Comparison of ENCODE assay signal across 8 mouse cellular contexts in genomic region chr17:83214161-83214592, GRCm38 (mm10). TPM values are rescaled to one million over a fixed set of nuclear protein-coding genes. Genes with fewer than 3 reads are reported as not detected.
DNase-seq lines count a peak whose midpoint lies in the region; ATAC-seq and TF ChIP-seq lines count a peak whose summit lies in the region.

No protein-coding gene starts in this region.

- 2% methylated on average over 16 of the region's 16 CpGs for WGBS in lung, adult 2 months
- WGBS in neural tube, embryonic 12.5 days, result 1% methylated on average over 16 of the region's 16 CpGs

- TF ChIP-seq POLR2A in lung, adult 2 months (IDR thresholded peaks at IDR 0.05; ENCODE audit: borderline replicate concordance, extremely low read depth, low read depth, low read length), result no peak

- ATAC-seq in neural tube, embryonic 12.5 days (ENCODE audit: low FRiP score, low read depth), result peak; percentile 57

- peak overlapping the region; percentile 91 for H3K4me2 ChIP-seq in neural tube, embryonic 12.5 days (replicated peaks)

- H3K36me3 ChIP-seq in neural tube, embryonic 12.5 days, result no peaks in the 10 kb centered on the region

- DNase-seq in thymus, postnatal 14 days, result peak; percentile 19
- no peak for DNase-seq in thymus, postnatal 10 days (ENCODE audit: low spot score in 2 of 2)
- peak; percentile 49 to 67 for DNase-seq in cerebellum, postnatal 10 days
- peak; percentile 70 to 71 for DNase-seq in heart, adult 9 months (ENCODE audit: low spot score in 2 of 2)
- DNase-seq in kidney, adult 8-10 months, result peak; percentile 38 to 60
- DNase-seq in lung, adult 2 months, result peak; percentile 48
- DNase-seq in urinary bladder, postnatal 10 days (ENCODE audit: low spot score), result no peak

- H3K4me1 ChIP-seq in lung, adult 2 months (ENCODE audit: control insufficient read depth, insufficient read depth, low read length), result peaks cover 5% of the 10 kb centered on the region; the same call in 1 of the 2 replicates
- H3K4me1 ChIP-seq in neural tube, embryonic 12.5 days, result peaks cover 43% of the 10 kb centered on the region

- no peak for TF ChIP-seq CTCF in lung, adult 2 months (IDR thresholded peaks at IDR 0.05; ENCODE audit: insufficient read depth, low read length)

- H3K9me3 ChIP-seq in neural tube, embryonic 12.5 days, result no peaks in the 10 kb centered on the region

- no peak overlapping the region for H3K27ac ChIP-seq in neural tube, embryonic 12.5 days

- H3K27me3 ChIP-seq in neural tube, embryonic 12.5 days (replicated peaks), result peaks cover 3% of the 10 kb centered on the region; the same call in 1 of the 2 replicates

- peak overlapping the region; percentile 97 for H3K9ac ChIP-seq in neural tube, embryonic 12.5 days

- H3K4me3 ChIP-seq in lung, adult 2 months (replicated peaks; ENCODE audit: extremely low read depth, low read depth, low read length), result peak overlapping the region; percentile 58
- peak overlapping the region; percentile 82 for H3K4me3 ChIP-seq in neural tube, embryonic 12.5 days

RNA-seq across cellular contexts. Expression of gene Pkdcc, which starts 0.9 kb away (rescaled TPM):
- 33.9 and 35.0 TPM in 2 replicates for polyA plus RNA-seq in lung, adult 2 months (2012; rRNA removed)
- 10.8 and 11.3 TPM in 2 replicates for polyA plus RNA-seq in neural tube, embryonic 12.5 days (2016; fragmentation: Nextera tagmentation; extraction: Ambion mirVana)

Comparison
In these comparisons a context has a peak if more than half of its experiments do, and no peak if none do; other contexts are left out.
1. DNase-seq: peak in thymus, postnatal 14 days (single experiment), cerebellum, postnatal 10 days (2 of 2), heart, adult 9 months (2 of 2), kidney, adult 8-10 months (2 of 2) and lung, adult 2 months (single experiment); none in thymus, postnatal 10 days (0 of 2) and urinary bladder, postnatal 10 days (single experiment).